Mouse (Mus musculus) intestine, embryonic 16.5 days (tissue): ENCODE measurements at regions not wholly inside any gene's neighbourhood (a gene's known extent, or its start where the extent isn't known, plus 50 kb on each side); places are given as distances from the start of the nearest gene placed in this dataset.

Experiments used
- ATAC-seq: fragments of 200-750 bp; cut with Nextera tagmentation; 2 replicates; pipeline ENCODE4 v1.8.0; 2017; ENCODE audit warnings: moderate TSS enrichment, moderate library complexity
- H3K27ac ChIP-seq: fragments of 300-500 bp; sonication (generic); 2 replicates; pipeline ENCODE4 v1.5.1; 2014; ENCODE audit warnings: mild to moderate bottlenecking, low read length
- H3K27me3 ChIP-seq: fragments of 300-500 bp; sonication (generic); replicated peaks from 2 replicates; pipeline ENCODE4 v1.6.1; 2014; ENCODE audit warnings: low read length, control low read depth, mixed read lengths; ENCODE audit not compliant: control insufficient read depth, insufficient read depth
- H3K36me3 ChIP-seq: fragments of 300-500 bp; sonication (generic); 2 replicates; pipeline ENCODE4 v1.6.1; 2014; ENCODE audit warnings: low read length, control low read depth; ENCODE audit not compliant: control insufficient read depth, insufficient read depth
- H3K4me1 ChIP-seq: fragments of 300-500 bp; sonication (generic); 2 replicates; pipeline ENCODE4 v1.6.1; 2014; ENCODE audit warnings: low read length, control low read depth, mixed read lengths; ENCODE audit not compliant: control insufficient read depth, insufficient read depth
- H3K4me2 ChIP-seq: fragments of 300-500 bp; sonication (generic); 2 replicates; pipeline ENCODE4 v1.6.1; 2014; ENCODE audit warnings: low read depth, low read length, control low read depth
- H3K4me3 ChIP-seq: fragments of 300-500 bp; sonication (generic); 2 replicates; pipeline ENCODE4 v1.5.1; 2014; ENCODE audit warnings: mild to moderate bottlenecking, low read length
- H3K9ac ChIP-seq: fragments of 300-500 bp; sonication (generic); 2 replicates; pipeline ENCODE4 v1.6.1; 2014; ENCODE audit warnings: low read depth, low read length
- H3K9me3 ChIP-seq: fragments of 300-500 bp; sonication (generic); 2 replicates; pipeline ENCODE4 v1.6.1; 2016; ENCODE audit warnings: low read length, control low read depth; ENCODE audit not compliant: control insufficient read depth
- WGBS: fragments of 180-500 bp; shearing (Covaris S2); extraction: QIAGEN DNeasy Blood & Tissue Kit; methylation state at CpG from one replicate; pipeline ENCODE4 v1.1.7; 2014; 5-methylcytosine and 5-hydroxymethylcytosine counted together

DNA sequence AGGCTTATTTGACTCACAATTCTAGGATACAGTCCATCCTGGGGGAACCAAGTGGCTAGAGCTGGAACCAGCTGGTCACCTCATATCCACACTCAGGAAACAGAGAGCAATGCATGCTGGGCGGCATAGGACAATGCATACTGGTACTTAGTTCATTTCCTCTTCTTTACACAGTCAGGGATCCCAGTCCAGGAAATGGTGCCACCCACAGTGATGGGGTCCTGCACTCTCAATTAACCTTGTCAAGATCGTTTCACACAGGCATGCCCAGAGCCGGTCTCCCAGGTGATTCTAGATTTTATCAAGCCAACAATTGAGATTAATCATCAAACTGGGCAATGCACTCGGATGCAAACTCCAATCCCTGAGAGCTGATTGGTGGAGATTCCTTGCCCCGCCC is 145.7 kb upstream of the Prox1 start:
- no peak for ATAC-seq
- Histone ChIP-seq H3K4me2 (no peak overlapping the region), H3K9me3 (no peaks in the 10 kb centered on the region), H3K36me3 (no peaks in the 10 kb centered on the region), H3K27ac (no peak overlapping the region), H3K4me3 (no peak overlapping the region), H3K4me1 (no peaks in the 10 kb centered on the region), H3K27me3 (no peaks in the 10 kb centered on the region), H3K9ac (no peak overlapping the region)
- 60% methylated on average over 5 of the region's 5 CpGs for WGBS

DNA sequence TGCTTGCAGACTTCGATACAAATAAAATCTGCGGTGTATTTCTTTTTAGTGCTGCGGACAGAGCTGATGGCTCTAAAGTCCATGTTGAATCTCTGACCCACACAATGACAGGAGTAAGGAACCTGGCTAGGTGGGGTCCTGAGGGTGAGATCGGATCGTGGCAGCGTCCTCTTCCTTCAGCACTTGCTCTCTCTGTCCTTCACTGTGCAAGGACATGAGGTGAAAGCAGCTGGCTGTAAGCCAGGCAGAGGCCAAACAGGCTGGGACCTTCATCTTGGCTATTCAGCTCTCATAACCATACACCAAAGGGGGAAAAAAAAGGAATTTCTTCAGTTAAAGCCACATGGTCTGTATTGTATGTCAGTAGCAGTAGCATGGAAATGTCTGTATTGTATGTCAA is 139.3 kb upstream of the Prox1 start:
- H3K9me3 ChIP-seq: no peaks in the 10 kb centered on the region
- ATAC-seq: no peak
- H3K36me3 ChIP-seq: no peaks in the 10 kb centered on the region
- H3K4me1 ChIP-seq: no peaks in the 10 kb centered on the region
- WGBS: 83% methylated on average over 6 of the region's 6 CpGs
- H3K4me2 ChIP-seq: no peak overlapping the region
- no peaks in the 10 kb centered on the region for H3K27me3 ChIP-seq
- H3K9ac ChIP-seq: no peak overlapping the region
- no peak overlapping the region for H3K4me3 ChIP-seq
- no peak overlapping the region for H3K27ac ChIP-seq

GRCm38 (mm10) chr1:190307751-190308150 is 137.2 kb upstream of the Prox1 start:
- H3K4me1 ChIP-seq: no peaks in the 10 kb centered on the region
- no peak for ATAC-seq
- no peaks in the 10 kb centered on the region for H3K27me3 ChIP-seq
- no peaks in the 10 kb centered on the region for H3K36me3 ChIP-seq
- H3K9ac ChIP-seq: no peak overlapping the region
- H3K4me3 ChIP-seq: no peak overlapping the region
- H3K9me3 ChIP-seq: no peaks in the 10 kb centered on the region
- WGBS: 91% methylated on average over 3 of the region's 3 CpGs
- H3K4me2 ChIP-seq: no peak overlapping the region
- H3K27ac ChIP-seq: no peak overlapping the region

GRCm38 (mm10) chr1:190297666-190298327 is 127.3 kb upstream of the Prox1 start:
- H3K4me1 ChIP-seq: no peaks in the 10 kb centered on the region
- WGBS: 83% methylated on average over 10 of the region's 10 CpGs
- no peaks in the 10 kb centered on the region for H3K27me3 ChIP-seq
- no peak overlapping the region for H3K4me3 ChIP-seq
- H3K36me3 ChIP-seq: no peaks in the 10 kb centered on the region
- no peak overlapping the region for H3K4me2 ChIP-seq
- H3K9ac ChIP-seq: no peak overlapping the region
- ATAC-seq: no peak
- H3K9me3 ChIP-seq: no peaks in the 10 kb centered on the region
- H3K27ac ChIP-seq: no peak overlapping the region

DNA sequence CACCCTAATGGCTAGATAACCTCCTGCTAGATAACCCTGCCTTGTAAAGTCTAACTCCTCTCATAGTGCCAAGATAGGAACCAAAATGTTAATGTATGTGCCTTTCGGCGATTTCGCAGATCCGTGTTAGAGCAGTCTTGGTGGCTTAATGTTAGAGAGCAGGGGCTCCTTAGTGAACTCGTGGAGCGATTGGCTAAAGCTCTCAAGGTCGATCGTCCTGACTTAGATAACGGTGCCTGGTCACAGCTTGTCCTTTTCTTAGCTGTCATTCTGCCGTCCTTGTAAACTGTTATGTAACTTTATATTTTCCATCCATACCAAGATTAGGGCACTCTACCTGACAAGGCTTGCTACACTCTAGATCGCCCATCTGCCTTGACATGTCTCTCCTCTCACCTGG is 119.5 kb upstream of the Prox1 start:
- Histone ChIP-seq H3K36me3 (no peaks in the 10 kb centered on the region), H3K4me1 (no peaks in the 10 kb centered on the region), H3K9me3 (no peaks in the 10 kb centered on the region), H3K27ac (no peak overlapping the region), H3K4me3 (no peak overlapping the region), H3K27me3 (no peaks in the 10 kb centered on the region), H3K4me2 (no peak overlapping the region), H3K9ac (no peak overlapping the region)
- 74% methylated on average over 11 of the region's 11 CpGs for WGBS
- ATAC-seq: no peak

- 64% methylated on average over 17 of the region's 17 CpGs for WGBS
- Histone ChIP-seq H3K36me3 (no peaks in the 10 kb centered on the region), H3K27me3 (no peaks in the 10 kb centered on the region), H3K9ac (no peak overlapping the region), H3K4me2 (no peak overlapping the region), H3K27ac (no peak overlapping the region), H3K4me3 (no peak overlapping the region), H3K4me1 (no peaks in the 10 kb centered on the region), H3K9me3 (no peaks in the 10 kb centered on the region)
- no peak for ATAC-seq
These were observed 116.1 kb upstream of the Prox1 start for GRCm38 (mm10) chr1:190286481-190287145.

DNA sequence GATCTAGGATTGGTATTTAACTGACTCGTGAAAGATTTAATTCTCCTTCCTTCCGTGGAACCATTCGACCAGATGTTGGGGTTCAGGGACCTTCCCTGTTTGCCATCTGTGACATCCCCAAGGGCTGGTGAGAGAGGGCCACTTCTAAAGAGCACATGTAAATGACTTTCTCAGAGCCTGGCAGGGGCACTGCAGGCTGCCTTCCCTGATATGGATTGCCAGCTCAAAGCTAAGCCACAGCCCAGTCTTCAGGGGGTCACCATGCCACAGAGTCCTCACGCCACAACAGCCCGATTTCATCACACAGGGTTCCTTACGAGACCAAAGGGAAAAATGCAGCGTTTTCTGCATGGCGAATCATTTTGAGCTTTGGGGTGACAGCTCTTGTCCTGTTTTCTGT is 115.1 kb upstream of the Prox1 start:
- Histone ChIP-seq H3K9ac (no peak overlapping the region), H3K36me3 (no peaks in the 10 kb centered on the region), H3K4me3 (no peak overlapping the region), H3K9me3 (no peaks in the 10 kb centered on the region), H3K4me1 (no peaks in the 10 kb centered on the region), H3K4me2 (no peak overlapping the region), H3K27me3 (no peaks in the 10 kb centered on the region), H3K27ac (no peak overlapping the region)
- ATAC-seq: no peak
- 82% methylated on average over 8 of the region's 8 CpGs for WGBS

DNA sequence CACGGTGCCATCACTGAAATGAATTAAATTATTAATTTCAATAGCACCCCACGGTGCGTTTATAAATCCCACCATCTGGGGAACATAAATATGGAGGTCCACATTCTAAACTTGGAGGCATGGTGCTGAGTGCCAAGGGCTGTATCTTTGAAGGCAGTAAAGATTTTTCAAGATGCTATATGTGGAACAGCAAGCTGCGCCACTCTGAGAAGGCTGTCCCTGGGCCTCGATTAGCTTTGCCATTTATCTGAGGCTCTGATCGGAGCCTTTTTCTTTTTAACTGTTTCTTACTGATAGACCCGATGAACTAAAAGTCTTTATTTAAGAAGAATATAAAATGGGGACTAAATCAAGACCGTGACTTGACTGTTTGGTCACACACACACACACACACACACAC is 114.5 kb upstream of the Prox1 start:
- no peak overlapping the region for H3K27ac ChIP-seq
- H3K4me2 ChIP-seq: no peak overlapping the region
- no peak overlapping the region for H3K9ac ChIP-seq
- H3K4me3 ChIP-seq: no peak overlapping the region
- no peaks in the 10 kb centered on the region for H3K27me3 ChIP-seq
- ATAC-seq: no peak
- H3K36me3 ChIP-seq: no peaks in the 10 kb centered on the region
- no peaks in the 10 kb centered on the region for H3K9me3 ChIP-seq
- 88% methylated on average over 8 of the region's 8 CpGs for WGBS
- no peaks in the 10 kb centered on the region for H3K4me1 ChIP-seq

- Histone ChIP-seq H3K4me2 (no peak overlapping the region), H3K36me3 (no peaks in the 10 kb centered on the region), H3K4me3 (no peak overlapping the region), H3K27me3 (no peaks in the 10 kb centered on the region), H3K9me3 (no peaks in the 10 kb centered on the region), H3K4me1 (no peaks in the 10 kb centered on the region), H3K9ac (no peak overlapping the region), H3K27ac (no peak overlapping the region)
- ATAC-seq: no peak
- WGBS: 62% methylated on average over 9 of the region's 9 CpGs
These were observed 113.6 kb upstream of the Prox1 start for GRCm38 (mm10) chr1:190284138-190284537.
